Mouse (Mus musculus) bone marrow macrophage, adult 2 months (primary cell): ENCODE results near the gene Kctd15. TPM values are rescaled to one million over a fixed set of nuclear protein-coding genes. Genes with fewer than 3 reads are reported as not detected.

Source experiments
- H3K27ac ChIP-seq: 2 replicates; pipeline ENCODE4 v1.5.1; 2012; ENCODE audit warnings: low read depth, low read length; ENCODE audit not compliant: insufficient read depth
- H3K4me1 ChIP-seq: 2 replicates; pipeline ENCODE4 v1.6.1; 2012; ENCODE audit warnings: low read length; ENCODE audit not compliant: control insufficient read depth, insufficient read depth
- H3K4me3 ChIP-seq: 2 replicates; pipeline ENCODE4 v1.5.1; 2012; ENCODE audit warnings: mild to moderate bottlenecking, low read length, moderate library complexity; ENCODE audit not compliant: insufficient read depth
- CTCF ChIP-seq: IDR thresholded peaks from 2 replicates; pipeline ENCODE4 v1.5.1; 2012; ENCODE audit warnings: low read depth, mild to moderate bottlenecking, low read length, moderate library complexity
- POLR2A ChIP-seq: IDR thresholded peaks from 2 replicates; pipeline ENCODE4 v1.6.1; 2012; ENCODE audit warnings: mild to moderate bottlenecking, low read depth, low read length, borderline replicate concordance
- polyA plus RNA-seq: library from polyadenylated mRNA; stranded (reverse); fragments of >200 nt; gene quantifications from 2 replicates; pipeline ENCODE4 v1.2.4, GENCODE M21; 2012; ENCODE audit not compliant: missing spikeins, insufficient read depth, insufficient read length

The Kctd15 gene
- polyA plus RNA-seq, 1 experiment: not detected

DNA sequence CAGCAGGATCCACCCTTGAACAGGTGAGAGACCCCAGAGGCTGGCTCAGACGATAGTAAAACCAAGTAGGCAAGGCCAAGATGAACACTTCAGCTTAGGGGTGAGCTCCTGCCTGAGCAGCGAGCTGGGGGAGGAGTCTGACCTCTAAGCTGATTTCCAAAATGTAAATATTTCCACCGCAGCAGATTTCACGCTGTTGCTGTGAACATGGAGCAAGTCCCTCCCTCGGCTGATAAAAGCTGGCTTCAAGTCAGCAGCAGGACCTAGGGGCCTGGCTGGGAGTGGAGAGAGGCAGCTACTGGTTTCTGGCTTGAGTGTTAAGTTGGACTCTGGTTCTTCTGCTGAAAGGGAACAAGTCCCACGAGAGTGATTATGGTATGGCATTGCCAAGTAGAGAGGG is 32.5 kb upstream of the Kctd15 start:
- TF ChIP-seq POLR2A (no peak), CTCF (no peak)
- no peaks in the 10 kb centered on the region for H3K4me1 ChIP-seq
- no peak overlapping the region for H3K4me3 ChIP-seq
- H3K27ac ChIP-seq: no peak overlapping the region

DNA sequence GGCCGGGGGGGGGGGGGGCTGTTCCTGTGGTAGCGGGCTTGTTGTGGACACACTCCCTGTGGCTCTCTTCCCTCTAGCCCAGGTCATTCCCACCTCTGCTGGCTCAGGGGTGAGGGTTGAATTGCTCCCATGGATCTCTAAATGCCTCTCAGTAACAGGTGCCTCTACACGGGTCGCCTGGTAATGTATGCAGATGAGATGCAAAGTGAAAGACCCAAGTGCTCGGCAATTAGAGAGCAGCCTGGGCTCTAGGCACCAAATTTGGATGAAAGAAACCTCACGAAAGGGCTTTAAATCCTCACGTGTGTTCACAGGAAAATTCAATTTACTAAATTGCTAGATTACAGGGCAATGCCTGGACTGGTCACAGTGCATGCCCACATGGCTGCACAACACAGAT is 29.3 kb upstream of the Kctd15 start:
- no peak overlapping the region for H3K27ac ChIP-seq
- TF ChIP-seq POLR2A (no peak), CTCF (no peak)
- no peaks in the 10 kb centered on the region for H3K4me1 ChIP-seq
- H3K4me3 ChIP-seq: no peak overlapping the region

DNA sequence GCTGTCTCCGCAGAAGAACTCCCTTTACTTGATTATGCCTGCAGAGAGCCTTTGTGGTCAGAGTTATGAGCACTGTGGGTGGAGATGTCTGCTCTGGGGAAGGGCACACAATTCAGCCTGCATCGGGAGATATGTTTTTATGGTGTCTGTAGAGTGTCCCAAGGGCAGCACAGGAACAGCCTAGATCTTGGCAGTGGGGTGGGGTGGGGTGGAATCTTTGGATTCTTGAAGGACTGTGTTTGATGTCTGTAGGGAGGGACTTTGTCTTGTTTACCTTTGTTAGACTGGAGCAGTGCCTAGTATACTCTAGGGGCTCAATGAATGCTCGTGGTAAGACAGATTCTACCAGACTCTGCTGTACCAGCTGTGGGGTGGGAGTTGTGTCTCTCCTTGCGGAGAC is 28.6 kb upstream of the Kctd15 start:
- Histone ChIP-seq H3K27ac (no peak overlapping the region), H3K4me3 (no peak overlapping the region), H3K4me1 (no peaks in the 10 kb centered on the region)
- no peak for TF ChIP-seq CTCF
- TF ChIP-seq POLR2A: no peak

DNA sequence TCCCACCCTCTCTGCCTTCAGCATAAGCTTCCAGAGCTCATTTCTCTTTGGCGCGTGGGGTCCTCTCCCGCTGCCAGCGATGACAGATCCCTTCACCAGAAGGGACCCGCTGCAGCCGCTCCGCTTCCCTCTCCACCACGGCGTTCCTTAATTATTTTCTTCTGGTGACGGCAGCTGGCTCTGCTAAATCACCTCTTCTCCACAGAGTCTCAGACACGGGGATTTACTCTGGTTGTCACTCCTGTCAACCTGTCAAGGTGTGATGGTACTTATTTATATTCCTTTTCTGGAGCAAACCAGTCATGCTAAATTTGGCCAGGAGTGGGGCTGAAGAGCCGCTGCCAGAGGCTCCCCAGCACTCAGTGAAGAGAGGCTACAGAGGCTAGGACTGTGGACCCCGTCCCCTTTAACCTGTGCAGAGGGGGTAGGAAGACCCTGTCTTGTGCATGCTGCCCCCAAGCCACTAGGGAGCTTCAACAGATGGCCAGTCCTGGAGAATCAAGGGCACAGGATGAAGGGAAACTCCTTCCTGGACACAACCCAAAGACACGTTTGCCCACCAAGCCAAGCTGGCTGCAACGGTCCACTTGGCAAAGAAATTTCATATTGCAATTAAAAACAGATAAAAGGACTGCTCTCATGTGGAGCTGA is 24.4 kb upstream of the Kctd15 start:
- no peak for TF ChIP-seq CTCF
- TF ChIP-seq POLR2A: no peak
- Histone ChIP-seq H3K27ac (no peak overlapping the region), H3K4me3 (no peak overlapping the region), H3K4me1 (no peaks in the 10 kb centered on the region)

DNA sequence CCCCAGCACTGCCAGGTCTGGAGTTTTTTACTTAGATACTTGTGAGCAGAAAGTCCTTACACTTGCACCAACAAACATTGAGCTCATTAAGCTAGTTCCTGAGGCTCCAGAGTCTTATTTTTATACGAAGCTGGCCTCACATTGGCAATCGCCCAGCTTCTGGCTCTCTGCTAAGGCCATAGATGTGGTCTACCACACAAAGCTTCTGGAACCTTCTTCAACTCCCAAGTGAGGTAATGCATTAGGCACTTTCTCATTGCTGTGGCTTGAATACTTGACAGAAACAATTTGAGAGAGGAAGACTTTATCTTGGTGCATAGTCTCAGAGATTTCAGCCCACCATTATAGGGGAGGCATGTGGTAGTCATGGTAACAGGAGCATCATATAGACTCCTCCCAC is 23.4 kb upstream of the Kctd15 start:
- no peak for TF ChIP-seq CTCF
- TF ChIP-seq POLR2A: no peak
- H3K4me1 ChIP-seq: no peaks in the 10 kb centered on the region
- no peak overlapping the region for H3K27ac ChIP-seq
- H3K4me3 ChIP-seq: no peak overlapping the region

DNA sequence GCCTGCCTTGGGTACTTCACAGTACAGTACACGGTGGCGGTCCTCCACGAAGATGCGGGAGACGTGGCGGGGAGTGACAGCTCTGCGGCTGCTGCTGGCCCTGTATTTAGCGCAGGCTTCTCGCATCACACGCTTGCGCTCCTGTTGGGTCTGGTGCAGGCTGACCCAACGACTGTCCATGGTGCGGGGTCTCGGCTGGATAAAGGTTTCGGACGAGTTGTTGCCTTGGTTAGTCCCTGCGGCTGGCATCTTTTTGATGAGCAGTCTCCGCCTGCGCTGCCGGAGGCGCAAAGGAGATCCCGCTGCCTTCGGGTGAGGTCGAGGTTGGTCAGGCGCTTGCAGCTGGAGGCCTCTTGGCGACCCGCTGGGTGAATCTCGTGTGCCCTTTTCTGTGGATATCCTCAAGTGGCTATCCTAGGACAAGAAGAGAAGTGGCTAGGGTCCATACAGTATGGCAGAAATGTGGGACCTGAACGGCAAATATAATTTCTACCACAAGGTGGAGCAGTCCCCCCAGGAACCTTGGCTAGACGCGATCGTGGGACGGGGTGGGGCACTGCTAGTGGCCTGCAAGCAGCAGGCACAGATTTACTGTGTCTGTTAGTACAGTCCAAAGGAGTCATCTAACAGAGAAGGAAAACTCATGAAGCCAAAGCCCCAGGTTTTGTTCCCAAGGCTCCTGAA is 19.4 kb upstream of the Kctd15 start:
- H3K4me3 ChIP-seq: no peak overlapping the region
- no peaks in the 10 kb centered on the region for H3K4me1 ChIP-seq
- H3K27ac ChIP-seq: no peak overlapping the region
- TF ChIP-seq POLR2A (no peak), CTCF (peak; percentile 75; the same call in 1 of the 2 replicates)

DNA sequence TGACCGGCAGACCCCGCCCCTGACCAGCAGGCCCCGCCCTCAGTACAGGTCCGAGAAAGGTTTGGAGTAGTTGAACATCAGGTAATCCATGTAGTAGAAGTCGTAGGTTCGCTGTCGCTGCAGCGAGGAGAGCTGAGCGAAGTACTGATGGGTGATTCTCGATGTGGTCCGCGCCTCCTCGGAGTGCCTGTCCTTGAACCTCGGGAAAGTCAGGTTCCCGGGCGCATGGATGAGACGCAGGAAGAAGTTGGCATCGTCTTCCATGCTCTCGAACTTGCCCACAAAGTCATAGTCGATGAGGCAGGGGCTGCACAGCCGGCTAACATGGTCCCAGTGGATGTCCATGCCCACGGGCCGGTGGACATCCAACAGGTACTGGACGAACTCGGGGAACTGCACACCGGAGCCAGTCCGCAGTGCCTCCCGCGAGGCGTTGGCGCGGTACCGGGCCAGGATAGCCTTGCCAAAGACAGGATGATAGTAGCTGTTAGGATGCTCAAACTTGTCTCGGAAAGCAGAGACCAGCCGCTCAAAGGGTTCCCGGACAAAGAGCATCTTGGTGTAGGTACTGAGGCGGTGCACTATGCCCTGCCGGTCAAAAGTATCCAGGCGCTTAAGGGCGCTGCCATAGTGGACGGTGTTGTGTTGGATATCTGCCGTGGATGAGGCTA is 18.7 kb upstream of the Kctd15 start:
- TF ChIP-seq POLR2A (no peak), CTCF (no peak)
- H3K27ac ChIP-seq: no peak overlapping the region
- no peak overlapping the region for H3K4me3 ChIP-seq
- H3K4me1 ChIP-seq: no peaks in the 10 kb centered on the region

DNA sequence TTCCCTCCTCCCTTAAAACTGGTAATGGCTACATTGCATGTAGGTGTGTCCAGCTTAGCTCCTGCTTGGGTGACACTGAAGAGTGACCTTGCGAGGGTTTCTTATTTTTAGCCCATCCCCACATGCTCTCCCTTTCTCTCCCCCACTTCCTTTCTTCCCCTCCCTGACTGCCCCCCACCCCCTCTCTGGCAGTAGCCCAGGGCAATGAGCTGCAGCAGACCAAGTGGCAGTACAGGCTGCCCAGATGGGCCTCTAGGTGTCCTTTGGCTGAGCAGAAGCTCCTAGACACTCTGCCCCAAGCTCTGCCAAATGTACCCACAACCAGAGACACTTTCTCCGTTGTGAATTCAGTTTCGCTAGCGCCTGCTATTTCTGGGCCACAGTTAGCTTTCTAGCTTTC is 16.4 kb upstream of the Kctd15 start:
- Histone ChIP-seq H3K4me3 (no peak overlapping the region), H3K27ac (no peak overlapping the region), H3K4me1 (no peaks in the 10 kb centered on the region)
- no peak for TF ChIP-seq CTCF
- TF ChIP-seq POLR2A: no peak

DNA sequence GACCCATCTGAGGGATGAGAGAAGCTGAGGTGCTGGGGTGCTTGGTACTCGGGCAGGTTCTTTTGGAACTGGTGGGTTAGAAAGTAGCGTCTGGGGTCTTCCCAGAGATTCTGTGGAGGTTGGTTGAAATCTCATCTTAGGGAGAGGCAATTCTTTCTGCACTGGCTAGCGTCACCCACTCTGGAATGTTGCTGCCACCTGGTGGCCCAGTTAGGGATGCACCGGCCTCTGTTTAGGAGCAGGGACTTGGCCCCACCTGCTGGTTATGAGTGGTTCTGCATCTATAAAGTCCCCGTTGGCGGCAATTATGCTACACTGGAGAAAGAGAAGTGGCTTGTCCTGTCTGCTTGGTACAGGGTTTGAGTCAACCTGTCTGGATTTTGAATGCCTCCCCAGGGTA is 15.4 kb upstream of the Kctd15 start:
- no peak for TF ChIP-seq POLR2A
- peak; percentile 99 for TF ChIP-seq CTCF
- no peak overlapping the region for H3K4me3 ChIP-seq

DNA sequence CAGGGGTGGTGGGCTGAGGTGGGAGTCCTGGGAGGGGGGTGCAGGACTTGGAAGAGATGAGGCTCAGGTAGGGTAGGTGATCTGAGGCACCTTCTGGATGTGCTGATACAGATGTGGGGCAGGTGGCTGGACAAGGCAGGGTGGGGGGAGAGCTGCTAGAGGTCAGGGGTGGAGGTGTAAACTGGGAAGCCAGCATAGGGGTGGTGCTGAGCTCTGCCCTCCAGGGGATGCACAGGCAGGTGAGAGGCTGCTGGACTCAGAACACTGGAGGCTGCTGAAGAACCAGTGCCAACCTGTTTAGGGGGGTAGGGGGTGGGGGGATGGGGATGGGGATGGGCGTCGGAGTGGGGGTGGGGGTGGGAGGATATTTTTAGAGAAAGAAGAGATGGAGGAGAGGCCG is 14.2 kb upstream of the Kctd15 start:
- TF ChIP-seq CTCF (no peak), POLR2A (no peak)
- Histone ChIP-seq H3K4me3 (no peak overlapping the region), H3K4me1 (no peaks in the 10 kb centered on the region), H3K27ac (no peak overlapping the region)

More for the DNA sequence above, 15.4 kb upstream of the Kctd15 start:
- Histone ChIP-seq H3K4me1 (no peaks in the 10 kb centered on the region), H3K27ac (no peak overlapping the region)
